Mouse (Mus musculus): ENCODE measurements at regions not wholly inside any gene's neighbourhood (a gene's known extent, or its start where the extent isn't known, plus 50 kb on each side); places are given as distances from the start of the nearest gene placed in this dataset.
A peak's percentile ranks its signal among the peaks of the same experiment; 100 is the strongest.
"Not testable (repeated sequence)": the region's sequence is repeated elsewhere in the genome, so short reads cannot be mapped to it uniquely, and the experiment has no call there.

DNA sequence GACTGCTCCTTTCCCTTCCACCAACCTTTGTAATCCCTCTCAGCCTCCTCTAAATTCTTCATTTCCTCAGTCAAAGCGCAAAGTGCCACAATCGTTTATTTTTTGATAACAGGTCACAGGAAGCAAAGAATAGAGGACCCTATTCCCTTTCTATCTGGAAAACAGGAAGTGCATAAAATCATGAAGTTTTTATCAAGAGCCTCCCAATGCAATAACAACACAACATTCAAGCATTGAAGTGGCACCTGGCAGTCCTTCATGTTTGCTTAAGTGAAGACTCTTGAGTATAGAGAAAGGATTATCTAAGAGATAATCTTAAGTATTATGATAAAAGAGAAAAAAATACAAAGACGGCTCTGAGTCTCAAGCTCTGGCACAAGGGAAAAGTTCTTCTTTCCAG, 111.9 kb downstream of the Ibtk start:
- no peak for DNase-seq (ENCODE audit: low spot score in 2 of 2)

DNA sequence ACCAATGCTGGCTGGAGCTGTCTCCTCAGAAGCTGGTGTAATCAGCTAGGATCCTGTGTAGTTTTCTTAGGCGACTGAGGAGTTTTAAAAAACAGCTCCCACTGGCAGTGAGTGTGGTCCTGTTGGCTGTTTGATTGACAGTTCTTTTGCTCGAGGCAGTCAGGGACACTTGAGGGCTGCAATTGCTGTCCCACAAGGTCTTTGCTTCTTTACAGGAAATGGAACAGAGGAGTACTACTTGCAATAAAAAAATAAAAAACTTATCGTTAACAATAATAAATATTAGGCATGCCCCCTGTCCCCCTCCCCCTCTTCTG, 113.0 kb downstream of the Ibtk start:
- no peak for DNase-seq (ENCODE audit: low spot score in 2 of 2)

DNA sequence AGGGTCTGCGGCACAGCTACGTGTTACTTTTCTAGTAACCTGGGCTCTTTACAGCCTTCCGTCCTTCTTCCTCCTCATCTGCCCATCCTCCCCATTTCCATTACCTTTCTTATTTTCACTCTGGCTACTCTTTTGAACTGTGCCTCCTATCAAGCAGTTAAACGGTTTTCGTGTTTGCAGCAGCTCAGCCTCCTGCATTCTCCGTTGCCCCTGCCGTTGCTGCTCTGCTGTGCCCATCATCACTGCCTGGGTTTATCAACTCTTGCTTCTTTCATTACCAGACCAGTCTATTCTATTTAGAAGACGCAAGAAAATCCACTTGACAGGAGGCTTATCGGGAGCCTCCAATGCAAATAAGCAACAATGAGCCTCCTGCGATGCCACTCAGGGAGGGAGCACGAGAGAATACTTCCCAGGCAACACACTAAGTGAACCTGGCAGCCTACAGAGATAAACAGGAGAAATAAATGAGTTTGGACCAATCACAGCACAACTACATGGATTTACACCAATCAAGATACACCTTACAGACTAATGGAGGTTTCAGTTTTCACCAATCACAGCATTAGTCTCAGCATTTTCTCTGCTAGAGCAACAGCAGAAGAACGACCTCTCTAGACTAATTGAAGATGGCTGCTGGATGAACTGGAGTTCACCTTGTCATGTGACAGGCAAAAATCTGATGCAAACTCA, 113.5 kb downstream of the Ibtk start:
- DNase-seq (ENCODE audit: low spot score in 2 of 2) = no peak

DNA sequence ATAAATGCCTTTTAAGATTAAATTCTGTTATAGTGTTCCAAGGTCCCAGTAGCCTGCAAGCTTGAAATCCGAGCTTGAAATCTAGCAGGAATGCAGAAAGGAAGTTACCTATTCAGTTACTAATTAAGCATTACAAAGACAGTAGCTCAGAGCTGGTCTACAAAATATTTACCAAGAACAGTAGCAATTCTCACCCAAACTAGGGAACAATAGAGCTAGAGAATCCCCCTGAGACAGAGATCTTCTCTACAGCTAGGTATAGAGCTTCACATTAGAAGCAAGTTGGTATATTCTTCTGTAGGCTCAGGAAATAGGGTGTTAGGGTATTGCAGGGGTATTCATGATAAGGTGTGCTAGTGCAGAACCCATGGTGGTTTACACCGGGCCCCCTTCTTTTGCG, 114.3 kb downstream of the Ibtk start:
- not testable (repeated sequence) for DNase-seq (ENCODE audit: low spot score in 2 of 2)

DNA sequence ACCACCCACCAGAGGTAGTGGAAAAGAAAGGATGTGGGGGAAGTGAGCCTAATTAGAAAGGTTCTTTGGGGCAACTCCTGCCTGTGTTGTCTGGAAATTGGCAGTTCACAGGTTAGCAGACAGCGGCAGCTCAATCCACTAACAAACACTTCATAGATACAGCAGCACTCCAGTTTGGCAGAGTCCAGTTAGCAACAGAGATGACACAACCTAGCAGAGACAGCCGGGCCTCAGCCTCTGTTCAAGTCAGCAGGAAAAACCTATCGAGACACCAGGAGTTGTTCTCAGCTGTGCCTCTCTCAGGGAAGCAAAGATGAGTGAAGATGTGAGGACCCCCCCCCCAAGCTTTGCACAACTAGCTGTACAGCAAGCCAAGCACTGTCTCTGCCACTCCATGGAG, 131.2 kb downstream of the Ibtk start:
- no peak for DNase-seq (ENCODE audit: low spot score in 2 of 2)

DNA sequence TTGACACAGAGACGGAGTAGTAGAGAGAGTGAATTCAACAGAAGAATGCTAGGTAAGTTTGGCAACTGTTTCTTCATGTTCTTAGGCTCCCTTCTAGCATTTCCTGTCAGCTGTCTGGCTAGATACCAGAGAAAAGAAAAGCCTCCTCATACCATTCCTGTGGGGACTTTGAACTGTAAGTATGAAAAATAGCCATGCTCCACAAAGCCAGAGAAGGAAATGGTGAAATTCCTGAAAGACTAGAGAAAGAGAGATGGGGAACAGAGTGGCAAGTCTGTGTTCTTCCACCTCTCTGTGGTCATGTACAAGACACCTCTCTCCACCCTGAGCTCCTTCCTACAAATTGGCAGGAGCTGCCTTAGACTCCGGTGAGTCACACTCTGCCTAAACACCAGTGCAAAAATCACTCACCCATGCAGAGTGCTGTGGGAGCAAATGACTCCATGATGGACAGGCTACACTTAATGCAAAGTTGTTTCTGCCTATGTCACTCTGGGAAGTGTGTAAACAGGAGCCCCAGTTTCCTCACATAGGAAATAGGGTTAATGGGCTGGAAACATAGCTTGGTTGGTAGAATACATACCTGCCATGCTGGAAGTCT, 131.9 kb downstream of the Ibtk start:
- DNase-seq (ENCODE audit: low spot score in 2 of 2) = no peak

DNA sequence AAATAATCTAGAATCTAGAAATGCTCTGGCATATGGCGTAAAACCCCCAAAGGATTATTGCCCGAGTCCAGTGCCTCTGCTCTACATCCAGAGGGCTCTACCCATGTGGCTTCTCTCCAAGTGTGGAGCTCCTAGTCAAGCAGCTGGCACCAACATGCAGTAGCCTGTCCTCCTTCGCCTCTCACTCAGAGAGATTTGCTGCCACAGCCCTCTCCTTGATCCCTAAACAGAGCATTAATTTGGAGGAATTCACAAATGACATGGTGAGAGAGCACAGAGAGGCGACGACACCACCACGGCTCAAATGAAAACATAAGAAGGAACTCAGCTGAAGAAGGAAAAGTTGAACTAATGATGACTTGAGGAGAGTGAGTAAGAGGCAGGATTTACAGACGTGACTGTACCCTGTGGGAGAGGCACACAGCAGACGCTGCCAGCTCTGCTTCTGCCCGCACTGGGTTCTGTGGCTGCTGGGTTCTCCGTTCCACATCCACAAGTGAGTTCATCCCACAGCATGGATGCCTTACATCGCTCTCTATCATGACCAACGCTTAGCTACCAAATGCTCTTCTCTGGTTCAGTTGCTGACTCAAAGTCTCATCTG, 132.8 kb downstream of the Ibtk start:
- no peak for DNase-seq (ENCODE audit: low spot score in 2 of 2)

DNA sequence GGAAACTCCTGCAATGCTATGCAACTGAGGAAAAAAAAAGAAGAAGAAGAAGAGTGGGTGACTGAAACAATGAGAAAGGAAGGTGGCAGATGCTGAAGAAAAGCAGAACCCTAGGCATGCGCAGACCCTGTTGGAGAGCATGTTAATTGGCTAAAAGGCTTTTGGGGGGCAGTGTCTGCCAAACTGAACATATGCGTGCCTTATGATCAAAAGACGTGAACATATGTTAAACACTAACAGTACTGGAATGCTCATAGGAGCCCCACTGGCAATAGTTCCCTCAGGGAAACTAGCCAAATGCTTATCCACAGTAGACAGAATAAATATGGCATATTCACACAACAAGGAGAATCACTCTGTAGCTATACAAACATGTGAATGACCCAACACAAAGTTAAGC, 140.0 kb downstream of the Ibtk start:
- peak; percentile 53 to 67 for DNase-seq (ENCODE audit: low spot score in 2 of 2)

DNA sequence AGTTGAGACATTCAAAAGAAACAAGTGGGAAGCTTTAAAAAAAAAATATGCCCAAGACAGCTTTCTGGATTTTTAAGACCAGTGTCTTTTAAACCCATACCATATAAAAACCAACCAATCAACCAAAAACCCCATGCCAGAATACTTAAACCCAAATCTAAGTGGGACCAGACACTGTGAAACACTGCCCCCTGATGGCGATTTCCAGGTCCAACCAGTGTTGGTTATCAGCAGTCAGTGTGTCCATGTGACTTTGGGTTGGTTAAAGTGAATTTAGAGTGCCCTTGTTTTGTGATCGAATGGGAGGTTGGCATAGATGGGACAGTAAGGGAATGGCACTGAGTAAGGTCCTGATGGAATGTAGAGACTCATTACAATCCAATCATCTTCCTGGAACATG, 152.2 kb downstream of the Ibtk start:
- DNase-seq (ENCODE audit: low spot score in 2 of 2) = peak in 1 of 2 experiments; percentile 11

DNA sequence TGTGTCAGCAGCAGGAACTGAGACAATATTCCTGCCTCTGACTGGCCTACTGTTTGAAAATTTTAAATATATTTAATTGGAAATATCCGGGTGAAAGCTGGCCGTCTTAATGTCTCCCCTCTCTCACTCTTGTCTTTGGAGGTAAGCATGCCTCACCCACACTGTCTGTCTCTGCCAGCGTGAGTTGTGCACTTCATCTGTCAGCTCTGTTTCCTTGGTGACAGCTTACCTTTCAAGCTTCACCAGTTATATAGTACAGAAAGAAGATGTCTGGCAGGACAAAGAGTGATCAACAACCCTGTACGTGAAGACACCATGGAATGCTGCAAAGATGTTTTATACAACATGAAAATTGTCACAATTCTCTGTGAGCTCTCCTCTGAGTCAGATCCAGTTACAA, 155.3 kb downstream of the Ibtk start:
- no peak for DNase-seq (ENCODE audit: low spot score in 2 of 2)

DNA sequence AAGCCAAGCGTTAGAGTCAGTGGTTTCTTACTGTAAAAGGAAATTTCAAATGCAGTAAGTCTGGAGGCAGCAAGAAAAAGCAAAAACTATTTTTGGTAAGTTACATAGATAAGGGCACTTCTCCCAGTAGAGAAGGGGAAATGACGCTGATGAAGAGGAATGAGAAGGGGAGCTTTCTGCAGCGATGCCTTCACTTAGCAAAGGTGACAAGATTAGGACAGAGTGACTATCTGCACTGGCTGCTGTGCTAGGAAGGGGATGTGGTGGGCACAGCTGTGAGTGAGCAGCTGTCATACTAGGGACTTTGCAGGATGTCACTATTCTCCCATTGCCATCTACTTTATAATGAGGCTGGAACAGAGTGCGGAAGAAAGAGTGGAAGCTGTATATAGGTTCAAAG, 156.5 kb downstream of the Ibtk start:
- DNase-seq (ENCODE audit: low spot score in 2 of 2) = no peak

DNA sequence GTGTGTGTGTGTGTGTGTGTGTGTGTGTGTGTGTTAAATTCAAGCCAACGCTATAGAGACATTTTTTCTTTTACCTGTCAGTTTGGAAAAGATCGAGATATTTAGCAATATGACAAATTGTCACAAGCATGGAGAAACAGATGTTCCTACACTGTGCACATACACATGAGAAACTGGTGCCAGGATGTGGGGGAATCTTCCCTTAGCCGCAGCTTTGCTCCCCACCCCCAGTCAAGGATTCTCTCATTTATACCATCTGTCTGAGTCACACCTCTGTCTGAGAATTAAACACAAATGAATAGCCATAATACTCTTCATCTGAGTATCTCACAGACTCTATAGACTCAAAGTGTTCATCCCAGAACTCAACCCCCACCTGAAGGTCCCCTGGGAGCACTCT, 159.9 kb downstream of the Ibtk start:
- DNase-seq (ENCODE audit: low spot score in 2 of 2) = no peak

DNA sequence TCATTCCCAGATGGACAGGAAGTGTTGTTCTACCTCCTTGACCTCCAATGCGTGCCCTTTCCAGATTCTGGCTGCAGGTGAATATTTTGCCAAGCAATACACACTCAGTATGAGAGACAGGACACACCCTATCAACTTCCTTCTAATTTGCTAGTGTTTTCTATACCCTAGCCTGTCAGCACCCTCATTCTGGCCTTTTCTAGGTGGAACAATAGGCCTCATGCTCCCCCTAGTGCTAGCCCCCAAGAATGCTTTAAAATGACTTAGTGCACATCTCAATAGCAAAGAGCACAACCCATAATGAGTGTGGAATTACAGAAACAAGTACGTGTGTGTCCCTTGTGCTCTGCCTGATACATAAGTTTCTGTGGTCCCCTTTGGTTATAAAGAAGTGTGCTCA, 161.1 kb downstream of the Ibtk start:
- peak; percentile 2 to 19 for DNase-seq (ENCODE audit: low spot score in 2 of 2)

DNA sequence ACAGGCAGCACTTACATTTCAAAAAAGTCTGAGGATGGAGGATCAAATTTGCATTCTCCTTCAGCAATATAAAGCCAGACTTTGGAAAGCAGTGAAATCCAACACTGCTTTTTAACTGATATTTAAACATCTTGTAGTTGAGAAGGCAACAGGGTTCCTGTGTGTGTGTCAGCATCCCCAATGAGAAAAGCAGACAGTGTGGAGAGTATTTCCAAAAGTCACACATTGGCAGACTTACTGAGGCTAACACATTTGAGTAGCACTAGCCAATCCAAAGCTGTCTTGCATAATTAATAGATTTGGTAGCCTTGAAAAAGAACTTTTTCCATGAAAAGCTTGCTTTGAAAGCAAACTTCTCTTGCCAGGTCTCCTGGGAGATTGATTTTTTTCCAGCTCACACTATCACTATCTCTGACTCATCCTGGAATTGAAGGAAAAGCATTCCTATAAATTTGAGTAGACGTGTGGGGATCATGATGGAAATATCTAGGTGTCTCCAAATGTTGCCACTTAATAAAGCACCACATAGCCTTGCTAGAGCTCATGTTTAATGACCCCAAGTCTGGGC, 168.0 kb downstream of the Ibtk start:
- DNase-seq (ENCODE audit: low spot score in 2 of 2) = no peak

DNA sequence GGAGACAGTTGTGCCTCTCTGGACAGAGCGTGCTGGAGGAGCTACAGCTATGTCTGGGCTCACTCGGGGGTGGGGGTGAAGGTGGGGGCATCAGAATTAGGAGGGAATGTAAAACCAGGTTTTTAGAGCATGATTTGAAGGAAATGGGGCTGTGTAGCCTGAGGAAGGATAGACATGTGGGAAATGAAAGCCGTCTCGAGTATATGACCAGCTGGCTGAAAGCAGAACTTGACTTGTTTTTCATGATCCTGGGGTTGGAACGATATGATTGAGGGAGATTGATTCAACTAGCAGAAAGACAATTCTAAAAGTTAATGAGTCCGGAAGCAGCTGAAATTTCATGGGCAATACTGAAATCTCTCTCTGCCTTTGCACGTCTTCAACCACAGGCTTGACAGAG, 171.3 kb downstream of the Ibtk start:
- DNase-seq (ENCODE audit: low spot score in 2 of 2) = no peak

DNA sequence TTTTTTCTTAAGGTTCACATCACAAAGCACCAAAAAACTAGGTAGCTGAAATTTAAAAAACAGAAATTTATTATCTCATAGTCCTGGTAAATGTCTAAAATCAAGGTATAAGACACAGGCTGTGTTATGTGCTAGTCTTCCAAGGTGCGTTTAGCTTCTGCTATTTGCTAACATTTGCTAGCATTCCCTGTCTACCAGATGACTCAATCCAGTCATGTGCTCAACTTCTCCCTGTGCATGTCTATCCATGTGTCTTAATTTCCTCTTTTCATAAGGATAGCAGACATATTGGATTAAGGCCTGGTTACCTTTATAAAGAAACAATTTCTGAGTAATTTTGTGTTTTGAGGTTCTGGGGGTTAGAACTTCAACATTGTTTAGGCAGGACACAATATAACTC, 171.8 kb downstream of the Ibtk start:
- DNase-seq (ENCODE audit: low spot score in 2 of 2) = no peak

DNA sequence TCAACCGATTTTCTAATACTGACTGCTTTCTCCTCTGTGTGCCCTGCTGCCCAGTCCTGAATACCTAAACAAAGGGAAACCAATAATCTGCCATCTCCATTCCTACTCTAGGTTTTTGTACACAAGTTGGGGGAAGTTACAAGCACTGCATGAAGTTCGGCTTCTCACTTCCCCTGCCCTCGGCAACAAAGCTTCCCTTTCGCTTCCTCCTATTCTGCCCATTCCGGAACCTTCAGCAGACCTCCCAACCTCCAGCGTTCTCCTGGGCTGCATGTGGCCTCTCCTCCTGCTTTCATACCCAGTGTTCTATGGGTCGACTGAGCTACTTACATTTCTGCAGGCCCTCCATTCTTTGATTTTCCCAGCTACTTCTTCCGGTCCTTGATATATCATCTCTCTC, 180.3 kb downstream of the Ibtk start:
- no peak for DNase-seq (ENCODE audit: low spot score in 2 of 2)

DNA sequence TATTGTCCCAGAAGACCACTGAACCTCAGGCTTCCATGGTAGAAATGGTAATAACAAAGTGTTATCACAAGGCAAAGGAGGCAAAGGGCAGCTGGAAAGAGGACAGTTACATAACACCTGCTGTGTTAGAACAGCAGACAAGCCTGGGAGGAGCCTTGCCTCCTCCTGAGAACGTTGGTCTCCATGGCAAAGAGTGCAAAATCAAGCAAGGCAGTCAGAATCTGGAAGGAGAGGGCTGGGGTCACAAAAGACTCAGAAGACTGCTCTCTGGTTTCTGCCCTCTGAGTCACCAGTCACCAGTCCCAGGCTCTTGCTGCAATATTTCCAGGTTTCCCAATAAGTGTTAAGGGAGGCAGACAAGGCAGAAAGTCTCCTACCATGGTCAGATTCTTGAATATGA, 197.3 kb downstream of the Ibtk start:
- DNase-seq (ENCODE audit: low spot score in 2 of 2) = no peak

DNA sequence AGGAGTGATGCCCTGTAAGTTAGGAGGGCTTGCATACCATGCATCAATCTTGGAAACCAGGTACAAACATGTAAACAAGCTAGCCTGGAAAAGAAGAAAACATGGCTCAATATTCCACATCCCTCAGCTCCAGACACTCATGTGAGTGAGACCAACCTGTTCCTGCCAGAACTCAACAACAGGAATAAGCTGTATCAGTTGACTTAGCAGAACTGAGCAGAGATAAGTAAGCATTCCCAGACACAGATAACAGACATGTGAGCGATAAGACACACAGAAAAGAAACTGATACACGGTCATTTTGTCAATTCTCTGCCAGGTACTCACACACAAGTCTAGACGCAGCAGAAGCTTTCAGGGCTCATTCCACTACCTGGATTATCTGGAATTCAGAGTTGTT, 198.7 kb downstream of the Ibtk start:
- DNase-seq (ENCODE audit: low spot score in 2 of 2) = no peak

DNA sequence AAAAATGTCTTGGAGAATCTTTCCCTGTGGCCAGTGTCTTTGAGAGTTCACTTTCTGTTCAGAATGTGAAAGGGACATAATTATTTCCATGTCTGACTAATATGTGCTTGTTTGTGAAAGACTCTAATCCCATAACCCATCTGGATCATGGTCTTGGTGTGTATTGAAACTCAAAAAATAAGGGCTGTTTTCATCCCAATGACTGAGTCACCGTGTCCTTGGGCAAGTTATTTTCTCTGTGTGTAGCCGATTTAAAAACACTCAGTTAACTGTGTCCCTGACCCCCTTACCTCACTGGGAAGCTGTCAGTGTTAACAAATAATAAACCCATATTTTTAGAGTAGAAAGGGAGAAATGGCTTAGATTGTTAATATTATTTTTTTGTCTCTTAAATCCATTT, 202.9 kb downstream of the Ibtk start:
- no peak for DNase-seq (ENCODE audit: low spot score in 2 of 2)

DNA sequence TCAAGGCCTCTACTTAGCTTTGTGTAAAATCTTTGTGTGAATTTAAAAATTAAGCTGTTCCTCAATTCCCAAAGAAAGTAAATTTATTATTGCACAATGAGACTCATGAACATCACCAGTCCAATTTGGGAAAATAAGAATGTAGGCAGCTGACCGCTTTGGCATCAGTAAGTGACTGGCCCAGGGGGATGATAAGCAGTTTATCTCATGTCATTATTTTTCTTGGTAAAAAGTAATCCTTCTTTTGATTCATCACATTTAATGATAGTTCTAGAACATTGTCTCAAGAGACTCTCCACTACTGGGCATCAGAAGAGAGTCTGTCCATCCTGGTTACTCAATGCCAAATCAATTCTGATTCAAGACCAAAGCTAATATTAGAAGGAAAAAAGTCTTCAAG, 203.6 kb downstream of the Ibtk start:
- DNase-seq (ENCODE audit: low spot score in 2 of 2) = no peak

DNA sequence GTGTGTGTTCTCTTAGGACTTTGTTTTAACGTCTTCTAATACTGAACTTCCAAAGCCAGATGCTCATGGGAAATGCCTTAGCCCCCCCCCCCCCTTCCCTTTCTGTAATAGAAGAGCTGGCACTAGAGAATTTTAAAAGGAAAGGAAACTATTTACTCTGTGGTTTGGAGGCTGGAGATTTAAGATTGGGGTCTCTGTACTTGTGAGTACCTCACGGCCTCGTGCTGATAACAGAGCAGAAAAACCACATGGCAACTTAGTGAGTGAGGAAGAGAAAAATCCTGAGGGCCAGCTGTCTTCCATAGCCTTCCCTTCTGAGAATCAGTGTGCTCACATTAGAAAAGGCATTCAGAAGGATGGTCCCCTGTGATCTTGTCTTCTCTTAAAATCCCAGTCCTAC, 210.6 kb downstream of the Ibtk start:
- DNase-seq (ENCODE audit: low spot score in 2 of 2) = no peak

DNA sequence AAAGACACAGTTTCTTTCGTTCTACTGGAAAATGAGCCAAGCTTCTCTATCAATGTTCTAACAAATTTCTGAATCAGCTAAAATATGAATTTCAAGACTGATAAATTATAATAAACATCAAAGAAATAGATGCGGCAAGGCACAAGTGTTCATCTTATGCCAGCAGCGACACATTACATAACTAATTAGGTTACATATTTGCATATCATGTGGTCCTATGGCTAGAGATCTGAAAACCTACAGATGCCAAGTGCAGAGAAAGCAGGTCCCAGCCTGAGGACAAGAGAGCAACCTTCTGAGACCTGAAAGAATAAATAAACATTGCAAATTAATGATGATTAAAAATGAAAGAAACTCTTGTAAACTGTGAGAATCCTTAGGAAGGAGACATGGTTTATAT, 201.3 kb upstream of the Tent5a start:
- no peak for DNase-seq (ENCODE audit: low spot score in 2 of 2)

Measured in layer of hippocampus, adult 8-10 months (tissue).